Mouse (Mus musculus): ENCODE results near the gene Slc2a9. TPM values are rescaled to one million over a fixed set of nuclear protein-coding genes. Genes with fewer than 3 reads are reported as not detected.
"Not testable (repeated sequence)": the region's sequence is repeated elsewhere in the genome, so short reads cannot be mapped to it uniquely, and the experiment has no call there.

The Slc2a9 gene
- polyA plus RNA-seq, 1 experiment from 2014 or later, result 0.62 TPM

DNA sequence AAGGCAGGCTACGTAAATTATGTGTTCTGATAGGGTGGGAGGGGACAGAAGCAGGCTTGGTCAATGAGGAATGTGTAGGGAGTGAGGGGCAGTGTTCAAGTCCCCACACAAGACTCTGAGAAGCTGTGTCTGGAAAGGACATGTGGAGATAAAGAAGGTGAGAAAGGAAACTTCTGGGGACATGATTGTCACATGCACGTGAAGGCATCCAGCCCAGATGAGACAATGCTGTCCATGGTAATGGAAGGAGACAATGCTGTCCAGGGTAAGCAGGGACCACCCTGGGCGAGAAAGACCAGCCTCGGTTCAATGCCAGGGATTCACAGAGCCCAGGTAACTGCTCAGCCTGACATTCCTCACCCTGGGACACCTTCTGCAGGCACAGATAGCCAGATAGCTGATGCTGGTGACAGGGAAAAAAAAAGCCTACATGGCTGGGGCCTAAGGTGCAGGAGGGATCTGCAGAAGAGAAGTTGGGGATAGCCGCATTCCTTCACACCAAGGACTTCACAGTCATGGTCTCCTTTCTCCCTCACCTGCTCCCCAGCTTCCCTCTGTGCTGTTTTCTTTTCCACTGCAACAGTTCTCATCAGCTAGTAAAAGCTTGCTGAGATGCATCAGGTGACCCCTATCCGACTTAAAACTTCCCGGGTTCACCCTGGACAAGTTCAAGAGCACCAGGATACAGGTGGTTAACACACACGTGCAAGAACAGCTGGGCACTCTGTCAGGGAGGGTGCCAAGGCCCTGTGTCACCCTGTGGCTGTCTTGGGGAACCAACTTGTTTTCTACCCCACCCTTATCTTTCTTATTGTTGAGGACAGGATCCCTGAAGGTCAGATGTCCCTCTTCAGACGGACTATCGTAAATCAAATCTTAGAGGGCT, 21.9 kb downstream of the Slc2a9 start:
- TF ChIP-seq CTCF (IDR thresholded peaks at IDR 0.05; ENCODE audit: low read depth), result no peak
- no peak for TF ChIP-seq EP300 (optimal IDR thresholded peaks at IDR 0.05)
- WGBS, result 69% methylated on average over 10 of the region's 10 CpGs
- H3K9me3 ChIP-seq (ENCODE audit: control insufficient read depth, low read length), result no peaks in the 10 kb centered on the region
- H3K27me3 ChIP-seq (ENCODE audit: control insufficient read depth, insufficient read depth, low read length), result no peaks in the 10 kb centered on the region
- H3K9ac ChIP-seq (ENCODE audit: low read length), result no peak overlapping the region
- no peak for DNase-seq (ENCODE audit: low spot score)
- no peaks in the 10 kb centered on the region for H3K36me3 ChIP-seq (ENCODE audit: control insufficient read depth, insufficient read depth, low read length)
- no peak overlapping the region for H3K27ac ChIP-seq (replicated peaks)
- peak overlapping the region; percentile 67 for H3K4me2 ChIP-seq (replicated peaks; ENCODE audit: low read depth)
- no peak for ATAC-seq (ENCODE audit: low FRiP score, low TSS enrichment)
- H3K4me1 ChIP-seq (replicated peaks; ENCODE audit: control insufficient read depth, insufficient read depth), result no peaks in the 10 kb centered on the region
- no peak overlapping the region for H3K4me3 ChIP-seq (ENCODE audit: low read depth, low read length)

DNA sequence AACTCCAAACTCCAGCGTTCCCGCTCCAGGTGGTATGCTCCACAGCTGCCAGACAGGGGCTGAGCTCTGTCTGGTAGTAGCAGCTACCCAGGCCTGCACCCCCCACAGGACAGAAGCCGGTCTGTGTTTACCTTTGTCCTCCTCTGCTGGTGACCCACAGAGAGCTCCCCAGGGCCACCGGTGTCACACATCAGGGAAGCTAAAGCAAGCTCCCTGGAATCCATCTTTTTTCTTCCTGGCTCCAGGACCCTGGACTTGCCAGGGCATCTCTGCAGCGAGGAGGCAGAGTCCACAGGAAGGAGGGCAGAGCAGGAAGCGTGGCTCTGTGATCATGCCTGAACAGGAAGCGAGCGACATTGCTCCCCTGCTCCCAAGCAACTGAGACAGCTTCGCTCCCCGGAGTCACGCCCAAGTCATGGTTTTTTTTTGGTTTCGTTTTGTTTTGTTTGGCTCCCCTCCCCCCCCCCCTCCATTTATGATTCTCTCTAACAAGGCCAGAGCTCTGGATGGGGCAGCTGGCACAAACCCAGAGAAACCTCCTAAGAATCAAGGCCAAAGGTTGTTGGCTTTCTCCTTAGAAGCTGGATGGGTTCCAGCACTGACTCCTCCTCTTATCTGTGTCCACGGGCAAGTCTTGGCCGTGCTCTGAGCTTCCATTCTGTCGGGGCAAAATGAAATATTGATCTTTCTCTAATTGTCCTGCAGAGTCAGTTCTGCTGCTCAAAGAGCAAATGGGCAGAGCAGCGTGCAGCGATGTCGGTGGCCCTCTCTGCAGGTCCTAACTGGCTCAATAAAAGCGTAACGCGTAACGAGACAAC, 22.8 kb downstream of the Slc2a9 start:
- DNase-seq (ENCODE audit: low spot score) (peak; percentile 57), ATAC-seq (ENCODE audit: low FRiP score, low TSS enrichment) (peak; percentile 80)
- Histone ChIP-seq H3K9me3 (ENCODE audit: control insufficient read depth, low read length) (no peaks in the 10 kb centered on the region), H3K4me3 (ENCODE audit: low read depth, low read length) (peak overlapping the region; percentile 41), H3K4me2 (replicated peaks; ENCODE audit: low read depth) (peak overlapping the region; percentile 67), H3K4me1 (replicated peaks; ENCODE audit: control insufficient read depth, insufficient read depth) (no peaks in the 10 kb centered on the region), H3K9ac (ENCODE audit: low read length) (peak overlapping the region; percentile 54), H3K27me3 (ENCODE audit: control insufficient read depth, insufficient read depth, low read length) (no peaks in the 10 kb centered on the region), H3K36me3 (ENCODE audit: control insufficient read depth, insufficient read depth, low read length) (no peaks in the 10 kb centered on the region), H3K27ac (replicated peaks) (peak overlapping the region; percentile 75)
- WGBS, result 9% methylated on average over 22 of the region's 22 CpGs
- peak; percentile 40; the same call in 1 of the 2 replicates for TF ChIP-seq CTCF (IDR thresholded peaks at IDR 0.05; ENCODE audit: low read depth)
- TF ChIP-seq EP300 (optimal IDR thresholded peaks at IDR 0.05), result no peak

DNA sequence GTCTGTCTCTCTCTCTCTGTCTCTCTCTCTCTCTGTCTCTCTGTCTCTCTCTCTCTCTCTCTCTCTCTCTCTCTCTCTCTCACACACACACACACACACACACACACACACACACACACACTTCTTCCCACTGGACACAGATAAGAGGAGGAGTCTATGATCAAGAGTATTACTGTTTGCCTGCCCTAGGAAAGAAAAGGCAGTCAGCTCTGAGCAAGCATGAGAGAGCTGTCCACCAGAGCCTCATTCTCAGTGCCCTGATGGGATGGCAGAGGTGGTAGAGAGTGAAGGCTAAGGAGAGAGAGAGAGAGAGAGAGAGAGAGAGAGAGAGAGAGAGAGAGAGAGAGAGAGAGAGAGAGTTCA, 23.4 kb downstream of the Slc2a9 start:
- H3K9ac ChIP-seq (ENCODE audit: low read length); H3K9me3 ChIP-seq (ENCODE audit: control insufficient read depth, low read length); H3K4me1 ChIP-seq (replicated peaks; ENCODE audit: control insufficient read depth, insufficient read depth); H3K27me3 ChIP-seq (ENCODE audit: control insufficient read depth, insufficient read depth, low read length); H3K36me3 ChIP-seq (ENCODE audit: control insufficient read depth, insufficient read depth, low read length); DNase-seq (ENCODE audit: low spot score): not testable (repeated sequence)
- Histone ChIP-seq H3K4me2 (replicated peaks; ENCODE audit: low read depth) (peak overlapping the region; percentile 67), H3K4me3 (ENCODE audit: low read depth, low read length) (peak overlapping the region; percentile 41), H3K27ac (replicated peaks) (peak overlapping the region; percentile 75)
- peak; percentile 14; the same call in 1 of the 2 replicates for ATAC-seq (ENCODE audit: low FRiP score, low TSS enrichment)

DNA sequence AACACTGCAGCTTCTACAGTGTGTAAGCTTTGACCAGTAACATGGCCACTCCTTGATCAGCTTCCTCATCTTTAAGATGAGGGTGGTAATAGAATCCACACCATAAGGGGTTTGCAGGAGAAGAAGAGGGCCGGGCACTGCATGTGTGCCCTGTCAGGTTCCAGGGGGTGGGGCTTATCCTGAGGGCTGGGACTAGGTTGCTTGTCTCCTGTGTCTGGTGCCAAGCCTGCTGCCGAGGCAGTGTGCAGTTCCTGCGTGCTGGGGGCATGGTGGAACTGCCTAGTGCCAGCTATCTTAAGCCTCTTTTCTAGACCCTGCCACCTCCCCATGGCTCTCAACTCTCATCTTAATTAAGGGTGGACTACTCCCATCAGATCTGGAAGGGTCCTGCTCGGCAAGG, 23.9 kb downstream of the Slc2a9 start:
- no peak overlapping the region for H3K4me3 ChIP-seq (ENCODE audit: low read depth, low read length)
- DNase-seq (ENCODE audit: low spot score) (peak; percentile 31), ATAC-seq (ENCODE audit: low FRiP score, low TSS enrichment) (0 out of 2 replicates have a peak, but pooled peaks have one; percentile 38)
- H3K36me3 ChIP-seq (ENCODE audit: control insufficient read depth, insufficient read depth, low read length), result no peaks in the 10 kb centered on the region
- H3K4me1 ChIP-seq (replicated peaks; ENCODE audit: control insufficient read depth, insufficient read depth), result no peaks in the 10 kb centered on the region
- no peak for TF ChIP-seq CTCF (IDR thresholded peaks at IDR 0.05; ENCODE audit: low read depth)
- TF ChIP-seq EP300 (optimal IDR thresholded peaks at IDR 0.05), result no peak
- peak overlapping the region; percentile 23; the same call in 1 of the 2 replicates for H3K4me2 ChIP-seq (replicated peaks; ENCODE audit: low read depth)
- H3K9me3 ChIP-seq (ENCODE audit: control insufficient read depth, low read length), result no peaks in the 10 kb centered on the region
- H3K27ac ChIP-seq (replicated peaks), result no peak overlapping the region
- H3K27me3 ChIP-seq (ENCODE audit: control insufficient read depth, insufficient read depth, low read length), result no peaks in the 10 kb centered on the region
- WGBS, result 16% methylated on average over 3 of the region's 4 CpGs
- H3K9ac ChIP-seq (ENCODE audit: low read length), result no peak overlapping the region

DNA sequence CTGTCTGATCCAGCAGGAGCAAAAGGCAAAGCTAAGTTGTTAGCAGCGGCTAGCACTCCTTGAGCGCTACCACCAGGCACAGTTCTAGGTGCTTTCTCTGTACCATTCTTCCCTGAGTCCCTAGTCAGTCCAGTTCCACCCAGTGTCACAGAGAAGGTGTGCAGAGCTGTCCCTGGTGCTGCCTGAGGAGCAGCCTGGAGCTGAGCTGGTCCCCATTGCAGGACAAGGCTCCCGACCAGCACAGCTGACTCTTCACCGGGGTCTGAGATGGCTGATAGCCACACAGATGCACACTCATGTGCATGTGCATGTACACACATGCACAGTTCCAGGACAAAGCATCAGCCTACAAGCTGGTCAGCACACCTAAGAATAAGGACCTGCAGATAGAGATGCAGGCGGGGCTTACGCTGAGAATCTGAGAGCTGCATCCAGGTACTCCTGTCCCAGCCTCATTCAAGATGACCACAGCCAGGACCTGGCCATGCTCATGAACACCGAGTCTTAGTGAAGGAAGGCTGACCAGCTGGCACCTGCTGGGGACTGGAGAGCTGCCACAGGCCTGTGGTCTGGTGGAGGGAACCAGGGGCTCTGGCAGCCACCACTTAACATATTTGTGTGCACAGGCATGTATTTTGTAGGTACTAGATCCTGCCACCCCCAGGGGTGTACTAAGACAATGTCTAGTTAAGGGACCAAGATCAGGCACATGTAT, 25.1 kb downstream of the Slc2a9 start:
- Histone ChIP-seq H3K4me2 (replicated peaks; ENCODE audit: low read depth) (no peak overlapping the region), H3K27ac (replicated peaks) (no peak overlapping the region), H3K36me3 (ENCODE audit: control insufficient read depth, insufficient read depth, low read length) (no peaks in the 10 kb centered on the region), H3K27me3 (ENCODE audit: control insufficient read depth, insufficient read depth, low read length) (no peaks in the 10 kb centered on the region), H3K9ac (ENCODE audit: low read length) (no peak overlapping the region), H3K4me3 (ENCODE audit: low read depth, low read length) (no peak overlapping the region), H3K4me1 (replicated peaks; ENCODE audit: control insufficient read depth, insufficient read depth) (no peaks in the 10 kb centered on the region), H3K9me3 (ENCODE audit: control insufficient read depth, low read length) (no peaks in the 10 kb centered on the region)
- peak; percentile 29; the same call in 1 of the 2 replicates for ATAC-seq (ENCODE audit: low FRiP score, low TSS enrichment)
- no peak for TF ChIP-seq EP300 (optimal IDR thresholded peaks at IDR 0.05)
- no peak for TF ChIP-seq CTCF (IDR thresholded peaks at IDR 0.05; ENCODE audit: low read depth)
- WGBS, result 76% methylated on average over 7 of the region's 7 CpGs
- DNase-seq (ENCODE audit: low spot score), result peak; percentile 29
